Mouse (Mus musculus) thymus, adult 18-20 months (tissue): Measurements from ENCODE around the gene Cldn34b4.

ENCODE experiments used
- DNase-seq, 2 experiments: peaks; one replicate each; pipeline ENCODE4 v3.0.0; 2022; ENCODE audit warnings: mixed read lengths in 2 of 2

The Cldn34b4 gene

GRCm38 (mm10) chrX:76393050-76393449 lies at the start of gene Cldn34b4:
Gene Cldn34b4, plus strand, starts transcription at chrX:76393350.
- DNase-seq = no peak
